Mouse (Mus musculus): ENCODE measurements around the gene Uck2. TPM values are rescaled to one million over a fixed set of nuclear protein-coding genes. Genes with fewer than 3 reads are reported as not detected.

Gene Uck2
- polyA plus RNA-seq, 1 experiment, result 107 TPM

GRCm38 (mm10) chr1:167181919-167182616 is 103.1 kb downstream of the Uck2 start:
- TF ChIP-seq CTCF (IDR thresholded peaks at IDR 0.05; ENCODE audit: borderline replicate concordance, control insufficient read depth, extremely low read depth, insufficient read depth, low read length, poor library complexity) (no peak), POLR2A (IDR thresholded peaks at IDR 0.05; ENCODE audit: control insufficient read depth, extremely low read depth, insufficient read depth, low read length, poor library complexity) (no peak)
- Histone ChIP-seq H3K4me3 (ENCODE audit: control insufficient read depth, insufficient read depth, low read length) (no peak overlapping the region), H3K27ac (ENCODE audit: control insufficient read depth, insufficient read depth, low read length) (no peak overlapping the region), H3K27me3 (ENCODE audit: control insufficient read depth, insufficient read depth, low read length) (no peaks in the 10 kb centered on the region), H3K4me1 (replicated peaks; ENCODE audit: control insufficient read depth, insufficient read depth, low read length) (no peaks in the 10 kb centered on the region), H3K36me3 (ENCODE audit: control insufficient read depth, insufficient read depth, low read length) (no peaks in the 10 kb centered on the region)
- WGBS, result 51% methylated on average over 9 of the region's 9 CpGs
- no peak for DNase-seq

Other genes with a start within 250 kb of the Uck2 start
- 31.7 and 44.9 TPM in 2 replicates for gene Tmco1, start 23.1 kb upstream of the Uck2 start, polyA plus RNA-seq (2012; rRNA removed)
- gene Aldh9a1, start 64.7 kb upstream of the Uck2 start, polyA plus RNA-seq (2012; rRNA removed), result 33.2 and 33.5 TPM in 2 replicates
- 93.7 and 133 TPM in 2 replicates for gene Mgst3, start 108.5 kb upstream of the Uck2 start, polyA plus RNA-seq (2012; rRNA removed)
- gene Lrrc52, start 181.5 kb upstream of the Uck2 start, polyA plus RNA-seq (2012; rRNA removed), result not detected in 2 replicates